In genomic region chr11:121259160-121260100, GRCm38 (mm10) we compare ENCODE assay signal across 8 mouse cellular contexts. TPM values are rescaled to one million over a fixed set of nuclear protein-coding genes. Genes with fewer than 3 reads are reported as not detected.
DNase-seq lines count a peak whose midpoint lies in the region; ATAC-seq lines count a peak whose summit lies in the region.

Foxk2 (plus strand) TSS chr11:121259990.

- peaks cover 31% of the 10 kb centered on the region for H3K4me1 ChIP-seq in hindbrain, embryonic 15.5 days (replicated peaks)

- peak within 1 kb of the TSS; percentile 97 for H3K27ac ChIP-seq in hindbrain, embryonic 15.5 days (replicated peaks)
- H3K27ac ChIP-seq in macrophage = peak within 1 kb of the TSS; percentile 71

- no peaks in the 10 kb centered on the region for H3K9me3 ChIP-seq in hindbrain, embryonic 15.5 days

- WGBS in hindbrain, embryonic 15.5 days = under 1% methylated on average over 90 of the region's 91 CpGs
- WGBS in macrophage (ENCODE audit: missing documents) = under 1% methylated on average over 58 of the region's 91 CpGs

- peak within 1 kb of the TSS; percentile 100 for H3K4me3 ChIP-seq in hindbrain, embryonic 15.5 days
- peak within 1 kb of the TSS; percentile 80 for H3K4me3 ChIP-seq in macrophage (ENCODE audit: inconsistent target)

- H3K4me2 ChIP-seq in hindbrain, embryonic 15.5 days = peak within 1 kb of the TSS; percentile 83

- ATAC-seq in hindbrain, embryonic 15.5 days (ENCODE audit: low FRiP score, low read depth) = peak; percentile 97

- peak; percentile 84 for DNase-seq in R1 (ENCODE audit: low read depth, low spot score)
- DNase-seq in cerebellum, postnatal 25 days = peak; percentile 95 to 98
- DNase-seq in frontal cortex, postnatal 36 days (ENCODE audit: low spot score in 2 of 2) = peak; percentile 84 to 86
- peak; percentile 87 to 95 for DNase-seq in left cerebral cortex, adult 18-20 months (ENCODE audit: low spot score in 2 of 2)
- peak; percentile 94 for DNase-seq in right cerebral cortex, adult 18-20 months
- peak; percentile 73 for DNase-seq in urinary bladder, postnatal 10 days (ENCODE audit: low spot score)

- H3K9ac ChIP-seq in hindbrain, embryonic 15.5 days = peak within 1 kb of the TSS; percentile 99

- peaks cover 41% of the 10 kb centered on the region for H3K79me2 ChIP-seq in macrophage (ENCODE audit: inconsistent target)

- peaks cover 24% of the 10 kb centered on the region for H3K36me3 ChIP-seq in hindbrain, embryonic 15.5 days
- peaks cover 13% of the 10 kb centered on the region; the same call in 1 of the 2 replicates for H3K36me3 ChIP-seq in macrophage (ENCODE audit: inconsistent target)

- no peaks in the 10 kb centered on the region for H3K27me3 ChIP-seq in hindbrain, embryonic 15.5 days

RNA-seq across cellular contexts. Expression of gene Foxk2, which starts in this region (rescaled TPM):
- polyA plus RNA-seq in hindbrain, embryonic 15.5 days (2015; fragmentation: Nextera tagmentation; extraction: Ambion mirVana) = 15.7 TPM in 2 replicates
- total RNA-seq in left cerebral cortex, adult 18-20 months (2021) = 10 to 100 TPM; 79.6 to 82.2 TPM
- 10 to 100 TPM in 21 of 26 experiments, 1 to 10 TPM in 5; 5.5 to 31.8 (median 20.8) TPM for total RNA-seq in macrophage (2018; cell fraction: chromatin; rRNA removed)
- 10 to 100 TPM; 14.7 to 26.7 (median 25.0) TPM for total RNA-seq in macrophage (2018; cell fraction: cytosol; rRNA removed)
- 10 to 100 TPM in 25 of 26 experiments, 1 to 10 TPM in 1; 9.9 to 46.2 (median 22.6) TPM for total RNA-seq in macrophage (2018; cell fraction: nucleus; rRNA removed)
- polyA plus RNA-seq in macrophage (2018) = 20.0 to 26.9 TPM (median 20.9 TPM) in 3 replicates

Comparison
In these comparisons a context has a peak if more than half of its experiments do, and no peak if none do; other contexts are left out.
1. Peak in every context shown above with its lines: DNase-seq, ATAC-seq, H3K4me3 ChIP-seq and H3K27ac ChIP-seq.